Mouse (Mus musculus): ENCODE data around the gene Trim9. TPM values are rescaled to one million over a fixed set of nuclear protein-coding genes. Genes with fewer than 3 reads are reported as not detected.

Trim9 gene
- polyA plus RNA-seq, 1 experiment from 2014 or later = 0.89 TPM

DNA sequence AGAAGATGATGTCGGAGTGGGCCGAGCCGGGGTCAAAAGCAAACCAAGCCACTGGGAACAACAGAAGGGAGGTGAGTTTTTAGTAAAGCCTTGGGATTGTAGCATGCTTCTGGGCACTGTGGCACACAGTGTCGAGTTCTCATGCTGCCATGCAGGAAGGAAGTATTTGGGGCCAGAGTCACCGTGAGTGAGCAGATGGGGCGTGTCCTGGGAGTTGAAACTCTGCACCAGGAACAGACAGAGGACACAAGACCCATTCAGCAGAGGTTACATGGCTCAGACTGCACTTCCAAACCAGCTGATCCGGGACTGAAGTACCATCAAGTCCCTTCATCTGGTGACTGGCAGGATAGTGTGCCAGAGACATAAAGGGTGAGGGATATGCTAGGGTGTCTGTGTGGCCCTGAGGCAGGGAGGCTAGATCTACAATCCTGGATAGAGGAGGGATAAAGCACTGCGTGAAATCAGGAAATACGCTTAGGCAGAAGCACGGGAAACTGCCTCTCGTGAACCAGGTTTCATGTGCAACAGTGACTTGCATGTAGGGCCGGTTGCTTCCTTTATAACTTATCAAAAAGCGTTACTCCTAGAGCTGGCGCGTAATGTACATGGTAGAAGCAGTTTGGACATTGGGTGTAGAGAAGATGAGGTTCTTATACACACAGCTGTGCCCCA, 96.1 kb downstream of the Trim9 start:
- Histone ChIP-seq H3K27me3 (replicated peaks; ENCODE audit: control insufficient read depth, insufficient read depth, low read length) (no peaks in the 10 kb centered on the region), H3K36me3 (ENCODE audit: control insufficient read depth, insufficient read depth) (no peaks in the 10 kb centered on the region), H3K9ac (ENCODE audit: low read depth, low read length) (no peak overlapping the region), H3K4me3 (ENCODE audit: low read depth, low read length) (no peak overlapping the region), H3K4me1 (replicated peaks; ENCODE audit: control insufficient read depth, insufficient read depth, low read length) (no peaks in the 10 kb centered on the region), H3K4me2 (replicated peaks; ENCODE audit: low read depth) (no peak overlapping the region), H3K27ac (ENCODE audit: low read depth, low read length) (no peak overlapping the region), H3K9me3 (ENCODE audit: control insufficient read depth) (no peaks in the 10 kb centered on the region)
- no peak for TF ChIP-seq CTCF (IDR thresholded peaks at IDR 0.05; ENCODE audit: low read depth)
- WGBS = 71% methylated on average over 15 of the region's 15 CpGs
- ATAC-seq = no peak

DNA sequence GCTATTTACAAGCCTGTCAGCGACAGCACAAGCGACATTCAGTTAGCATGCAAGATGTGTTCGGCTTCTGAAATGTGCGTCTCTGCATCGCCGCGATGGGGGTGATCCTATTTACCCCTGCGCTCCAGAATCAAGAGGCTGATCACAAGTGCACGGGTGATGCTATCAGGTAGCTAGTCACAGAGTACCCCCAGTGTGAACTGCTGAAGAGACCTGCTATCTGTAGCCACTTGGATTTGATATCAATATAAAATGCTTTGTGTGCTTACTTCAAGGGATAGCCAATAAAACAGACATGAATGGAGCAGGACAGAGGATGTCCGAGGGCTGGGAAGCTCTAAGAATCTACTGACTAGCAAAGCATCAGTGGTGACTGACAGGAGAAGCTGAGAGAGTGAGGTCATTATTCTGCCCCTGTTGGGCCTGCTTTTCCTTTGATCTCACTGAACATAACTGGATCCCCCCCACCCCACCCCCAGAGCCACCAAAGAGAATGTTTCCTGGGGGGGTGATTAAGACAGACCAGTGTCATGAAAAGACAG, 97.7 kb downstream of the Trim9 start:
- TF ChIP-seq CTCF (IDR thresholded peaks at IDR 0.05; ENCODE audit: low read depth) = no peak

GRCm38 (mm10) chr12:70247683-70248474, 99.5 kb downstream of the Trim9 start:
- 57% methylated on average over 15 of the region's 15 CpGs for WGBS
- H3K27ac ChIP-seq (ENCODE audit: low read depth, low read length) = no peak overlapping the region
- H3K9me3 ChIP-seq (ENCODE audit: control insufficient read depth) = no peaks in the 10 kb centered on the region
- H3K4me1 ChIP-seq (replicated peaks; ENCODE audit: control insufficient read depth, insufficient read depth, low read length) = no peaks in the 10 kb centered on the region
- ATAC-seq = no peak
- no peak overlapping the region for H3K4me2 ChIP-seq (replicated peaks; ENCODE audit: low read depth)
- TF ChIP-seq CTCF (IDR thresholded peaks at IDR 0.05; ENCODE audit: low read depth) = no peak
- no peaks in the 10 kb centered on the region for H3K36me3 ChIP-seq (ENCODE audit: control insufficient read depth, insufficient read depth)
- no peak overlapping the region for H3K4me3 ChIP-seq (ENCODE audit: low read depth, low read length)
- no peak overlapping the region for H3K9ac ChIP-seq (ENCODE audit: low read depth, low read length)
- no peaks in the 10 kb centered on the region for H3K27me3 ChIP-seq (replicated peaks; ENCODE audit: control insufficient read depth, insufficient read depth, low read length)

More for the DNA sequence above, 97.7 kb downstream of the Trim9 start:
- Histone ChIP-seq H3K9ac (ENCODE audit: low read depth, low read length) (no peak overlapping the region), H3K36me3 (ENCODE audit: control insufficient read depth, insufficient read depth) (no peaks in the 10 kb centered on the region), H3K4me1 (replicated peaks; ENCODE audit: control insufficient read depth, insufficient read depth, low read length) (no peaks in the 10 kb centered on the region), H3K27ac (ENCODE audit: low read depth, low read length) (no peak overlapping the region), H3K27me3 (replicated peaks; ENCODE audit: control insufficient read depth, insufficient read depth, low read length) (no peaks in the 10 kb centered on the region), H3K9me3 (ENCODE audit: control insufficient read depth) (no peaks in the 10 kb centered on the region), H3K4me3 (ENCODE audit: low read depth, low read length) (no peak overlapping the region), H3K4me2 (replicated peaks; ENCODE audit: low read depth) (no peak overlapping the region)
- ATAC-seq = no peak
- 90% methylated on average over 10 of the region's 10 CpGs for WGBS

GRCm38 (mm10) chr12:70242550-70242949, 104.9 kb downstream of the Trim9 start:
- Histone ChIP-seq H3K9ac (ENCODE audit: low read depth, low read length) (no peak overlapping the region), H3K4me2 (replicated peaks; ENCODE audit: low read depth) (no peak overlapping the region), H3K27ac (ENCODE audit: low read depth, low read length) (no peak overlapping the region), H3K27me3 (replicated peaks; ENCODE audit: control insufficient read depth, insufficient read depth, low read length) (no peaks in the 10 kb centered on the region), H3K36me3 (ENCODE audit: control insufficient read depth, insufficient read depth) (no peaks in the 10 kb centered on the region), H3K4me3 (ENCODE audit: low read depth, low read length) (no peak overlapping the region), H3K9me3 (ENCODE audit: control insufficient read depth) (no peaks in the 10 kb centered on the region), H3K4me1 (replicated peaks; ENCODE audit: control insufficient read depth, insufficient read depth, low read length) (no peaks in the 10 kb centered on the region)
- no peak for TF ChIP-seq CTCF (IDR thresholded peaks at IDR 0.05; ENCODE audit: low read depth)
- 81% methylated on average over 7 of the region's 7 CpGs for WGBS
- ATAC-seq = no peak

- ATAC-seq = no peak
- H3K4me1 ChIP-seq (replicated peaks; ENCODE audit: control insufficient read depth, insufficient read depth, low read length) = no peaks in the 10 kb centered on the region
- no peaks in the 10 kb centered on the region for H3K27me3 ChIP-seq (replicated peaks; ENCODE audit: control insufficient read depth, insufficient read depth, low read length)
- no peak overlapping the region for H3K4me3 ChIP-seq (ENCODE audit: low read depth, low read length)
- H3K9ac ChIP-seq (ENCODE audit: low read depth, low read length) = no peak overlapping the region
- no peak for TF ChIP-seq CTCF (IDR thresholded peaks at IDR 0.05; ENCODE audit: low read depth)
- WGBS = 60% methylated on average over 5 of the region's 5 CpGs
- no peaks in the 10 kb centered on the region for H3K9me3 ChIP-seq (ENCODE audit: control insufficient read depth)
- no peaks in the 10 kb centered on the region for H3K36me3 ChIP-seq (ENCODE audit: control insufficient read depth, insufficient read depth)
- no peak overlapping the region for H3K4me2 ChIP-seq (replicated peaks; ENCODE audit: low read depth)
- H3K27ac ChIP-seq (ENCODE audit: low read depth, low read length) = no peak overlapping the region
These were observed 107.7 kb downstream of the Trim9 start for GRCm38 (mm10) chr12:70239741-70240140.

GRCm38 (mm10) chr12:70238604-70239003, 108.8 kb downstream of the Trim9 start:
- H3K9me3 ChIP-seq (ENCODE audit: control insufficient read depth) = no peaks in the 10 kb centered on the region
- 72% methylated on average over 8 of the region's 8 CpGs for WGBS
- ATAC-seq = no peak
- H3K9ac ChIP-seq (ENCODE audit: low read depth, low read length) = no peak overlapping the region
- no peaks in the 10 kb centered on the region for H3K36me3 ChIP-seq (ENCODE audit: control insufficient read depth, insufficient read depth)
- no peak overlapping the region for H3K27ac ChIP-seq (ENCODE audit: low read depth, low read length)
- H3K27me3 ChIP-seq (replicated peaks; ENCODE audit: control insufficient read depth, insufficient read depth, low read length) = no peaks in the 10 kb centered on the region
- no peak overlapping the region for H3K4me2 ChIP-seq (replicated peaks; ENCODE audit: low read depth)
- no peaks in the 10 kb centered on the region for H3K4me1 ChIP-seq (replicated peaks; ENCODE audit: control insufficient read depth, insufficient read depth, low read length)
- H3K4me3 ChIP-seq (ENCODE audit: low read depth, low read length) = no peak overlapping the region
- TF ChIP-seq CTCF (IDR thresholded peaks at IDR 0.05; ENCODE audit: low read depth) = no peak
